Mouse (Mus musculus): ENCODE results near the gene Grwd1.

The Grwd1 gene

GRCm38 (mm10) chr7:45833924-45834323 lies 3.2 kb upstream of the Grwd1 start:
- DNase-seq = no peak

GRCm38 (mm10) chr7:45833148-45833790 lies 2.5 kb upstream of the Grwd1 start:
- no peak for DNase-seq

- no peak for DNase-seq
Observed at GRCm38 (mm10) chr7:45832428-45832827, 1.7 kb upstream of the Grwd1 start.

GRCm38 (mm10) chr7:45831128-45831525 lies 383 bp upstream of the Grwd1 start:
- DNase-seq = no peak

- peak; percentile 9 to 35 for DNase-seq
Observed at GRCm38 (mm10) chr7:45826631-45827030, 4.1 kb downstream of the Grwd1 start.

GRCm38 (mm10) chr7:45824598-45824997 lies 6.1 kb downstream of the Grwd1 start, which contains the start of gene Kcnj14:
Gene Kcnj14 (minus strand): TSS chr7:45824782.
- no peak for DNase-seq

GRCm38 (mm10) chr7:45820913-45821312 lies 9.8 kb downstream of the Grwd1 start:
- no peak for DNase-seq

GRCm38 (mm10) chr7:45819843-45820242 lies 10.9 kb downstream of the Grwd1 start:
- DNase-seq = no peak

GRCm38 (mm10) chr7:45815984-45816351 lies 14.8 kb downstream of the Grwd1 start:
- peak in 1 of 2 experiments; percentile 5 for DNase-seq

- DNase-seq = peak; percentile 32 to 45
Observed at GRCm38 (mm10) chr7:45815323-45815983, 15.3 kb downstream of the Grwd1 start.

GRCm38 (mm10) chr7:45814841-45815240 lies 15.9 kb downstream of the Grwd1 start:
- DNase-seq = peak; percentile 43 to 55

- DNase-seq = peak; percentile 99 to 100
Observed at GRCm38 (mm10) chr7:45813787-45814779, 16.7 kb downstream of the Grwd1 start, which contains the start of gene Cyth2. Gene Cyth2 (minus strand): TSS chr7:45814581.

- DNase-seq = peak; percentile 19 to 26
Observed at GRCm38 (mm10) chr7:45812921-45813320, 17.8 kb downstream of the Grwd1 start.

- DNase-seq = peak; percentile 51 to 59
Observed at GRCm38 (mm10) chr7:45809276-45810075, 21.3 kb downstream of the Grwd1 start.

GRCm38 (mm10) chr7:45808471-45808870 lies 22.3 kb downstream of the Grwd1 start:
- DNase-seq = peak; percentile 30 to 38

- peak; percentile 10 to 15 for DNase-seq
Observed at GRCm38 (mm10) chr7:45805941-45806340, 24.8 kb downstream of the Grwd1 start.

GRCm38 (mm10) chr7:45802551-45802950 lies 28.2 kb downstream of the Grwd1 start:
- no peak for DNase-seq

GRCm38 (mm10) chr7:45801348-45801747 lies 29.4 kb downstream of the Grwd1 start:
- DNase-seq = peak; percentile 96 to 98

- peak in 1 of 2 experiments; percentile 14 for DNase-seq
Observed at GRCm38 (mm10) chr7:45800546-45801204, 30.1 kb downstream of the Grwd1 start.

- no peak for DNase-seq
Observed at GRCm38 (mm10) chr7:45800001-45800400, 30.7 kb downstream of the Grwd1 start.

GRCm38 (mm10) chr7:45798931-45799330 lies 31.8 kb downstream of the Grwd1 start:
- no peak for DNase-seq

- peak in 1 of 2 experiments; percentile 60 for DNase-seq
Observed at GRCm38 (mm10) chr7:45798511-45798836, 32.3 kb downstream of the Grwd1 start.
